Mouse (Mus musculus) cerebellum, adult 9-11 months (tissue): ENCODE results near the gene Kif17.

Source experiments
- DNase-seq: peaks from one replicate; pipeline ENCODE4 v3.0.0; 2022

Kif17 gene

GRCm38 (mm10) chr4:138343341-138343837 lies 93.2 kb downstream of the Kif17 start:
- peak; percentile 63 for DNase-seq

GRCm38 (mm10) chr4:138344891-138345545 lies 94.8 kb downstream of the Kif17 start:
- peak; percentile 60 for DNase-seq

- no peak for DNase-seq
These were observed 97.0 kb downstream of the Kif17 start for GRCm38 (mm10) chr4:138347280-138347679.

- DNase-seq: no peak
These were observed 98.5 kb downstream of the Kif17 start for GRCm38 (mm10) chr4:138348716-138349115.
